In genomic region chr8:3302131-3302530, GRCm38 (mm10) we compare ENCODE assay signal across 19 mouse cellular contexts. TPM values are rescaled to one million over a fixed set of nuclear protein-coding genes. Genes with fewer than 3 reads are reported as not detected.
A peak's percentile ranks its signal among the peaks of the same experiment; 100 is the strongest.
DNase-seq lines count a peak whose midpoint lies in the region.
"Had no signal": no experiment of that assay in that cellular context is flagged by ENCODE, and none has a peak within 500 bp of the region (broad histone marks: within the 10 kb centered on the region; RNA-seq: fewer than 3 reads in every experiment).

No protein-coding gene starts in this region.

- peak; percentile 37 for DNase-seq in heart, adult 11 months
- no peak for DNase-seq in heart, adult 8-10 months (ENCODE audit: low spot score)
- DNase-seq in testis, postnatal 10 days (ENCODE audit: low spot score), result peak; percentile 2
- DNase-seq in testis, postnatal 14 days (ENCODE audit: low spot score), result no peak
- peak; percentile 74 for DNase-seq in adipocyte (ENCODE audit: low spot score)
- no peak for DNase-seq in spleen, adult 12 weeks (ENCODE audit: low spot score)
- DNase-seq: adrenal gland, adult 2 months; adrenal gland, postnatal 10 days; adrenal gland, postnatal 25 days; B cell, adult 2 months; cerebellum, adult 11 months; cerebellum, adult 18-20 months; cerebellum, adult 8-10 months; cerebellum, adult 9-11 months; cerebellum, postnatal 14 days; cerebellum, postnatal 36 days; embryo, embryonic 11 days; forebrain, postnatal 0 days had no signal

RNA-seq across cellular contexts. Expression of gene Insr, which starts 22.7 kb away (rescaled TPM):
- total RNA-seq in heart, adult 8-10 months (2022), result 100 to 1,000 TPM; 117 to 175 (median 143) TPM

RNA-seq across cellular contexts. Expression of gene A430078G23Rik, which starts 51.1 kb away (rescaled TPM):
- 1 to 10 TPM in 1 of 4 experiments, under 1 TPM in 3; 0.19 to 1.5 (median 0.33) TPM for total RNA-seq in heart, adult 8-10 months (2022)
- total RNA-seq: CH12.LX; forebrain, postnatal 0 days had no signal

Comparison
In these comparisons a context has a peak if more than half of its experiments do, and no peak if none do; other contexts are left out.
1. DNase-seq: peak in heart, adult 11 months (single experiment), testis, postnatal 10 days (single experiment) and adipocyte (single experiment); none in heart, adult 8-10 months (single experiment), testis, postnatal 14 days (single experiment) and spleen, adult 12 weeks (single experiment).